Mouse (Mus musculus): ENCODE measurements around the gene Olfr530. TPM values are rescaled to one million over a fixed set of nuclear protein-coding genes. Genes with fewer than 3 reads are reported as not detected.

The Olfr530 gene
- polyA plus RNA-seq, 1 experiment from 2014 or later: not detected

DNA sequence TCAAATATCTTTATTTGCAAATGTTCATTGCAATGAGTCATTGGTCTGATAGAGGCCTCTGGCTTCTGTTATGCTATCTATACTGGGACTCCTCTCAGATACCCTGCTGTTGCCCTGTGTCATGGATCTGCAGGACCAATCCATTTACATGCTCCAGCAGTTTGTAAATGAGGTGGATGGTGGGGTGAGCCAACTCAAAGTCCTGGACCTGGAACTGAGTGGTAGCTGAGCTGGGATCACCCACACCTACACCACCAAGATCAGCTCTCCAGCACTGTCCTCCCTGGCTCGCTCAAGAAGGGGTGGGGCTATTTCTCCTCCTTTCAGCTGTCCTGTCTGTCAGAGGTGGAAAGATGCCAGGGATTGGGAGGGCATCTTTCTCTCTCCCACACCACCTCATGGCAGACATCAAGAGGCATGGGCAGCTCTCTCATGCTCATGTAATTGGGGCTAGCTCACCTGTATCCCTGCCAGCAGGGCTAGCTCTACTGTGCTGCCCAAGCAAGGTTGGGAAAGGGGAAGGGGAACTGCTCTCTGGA, 46.3 kb downstream of the Olfr530 start:
- no peak for TF ChIP-seq CTCF (IDR thresholded peaks at IDR 0.05; ENCODE audit: low read depth)
- H3K4me3 ChIP-seq (ENCODE audit: low read depth, low read length): no peak overlapping the region
- H3K27me3 ChIP-seq (ENCODE audit: insufficient read depth, low read length): no peaks in the 10 kb centered on the region
- no peaks in the 10 kb centered on the region for H3K9me3 ChIP-seq (ENCODE audit: low read depth, low read length)
- no peak overlapping the region for H3K27ac ChIP-seq (ENCODE audit: low read depth)
- no peaks in the 10 kb centered on the region for H3K36me3 ChIP-seq (ENCODE audit: insufficient read depth)
- WGBS: 35% methylated on average over 1 of the region's 1 CpGs
- no peak overlapping the region for H3K4me2 ChIP-seq
- ATAC-seq (ENCODE audit: insufficient read depth) (no peak), DNase-seq (no peak)
- H3K9ac ChIP-seq: no peak overlapping the region
- no peaks in the 10 kb centered on the region for H3K4me1 ChIP-seq (ENCODE audit: insufficient read depth)

Other genes with a start within 250 kb of the Olfr530 start
- 24.8 and 28.4 TPM in 2 replicates for gene Mtg1, start 238.8 kb downstream of the Olfr530 start, polyA plus RNA-seq (2014; fragmentation: Nextera tagmentation; extraction: Ambion mirVana)
- gene Sprn, start 221.5 kb downstream of the Olfr530 start, polyA plus RNA-seq (2014; fragmentation: Nextera tagmentation; extraction: Ambion mirVana): 0.12 and 0.20 TPM in 2 replicates
- gene Olfr522, start 211.6 kb downstream of the Olfr530 start, polyA plus RNA-seq (2014; fragmentation: Nextera tagmentation; extraction: Ambion mirVana): not detected in 2 replicates
- not detected in 2 replicates for gene Olfr523, start 203.1 kb downstream of the Olfr530 start, polyA plus RNA-seq (2014; fragmentation: Nextera tagmentation; extraction: Ambion mirVana)
- not detected in 2 replicates for gene Olfr524, start 170.4 kb downstream of the Olfr530 start, polyA plus RNA-seq (2014; fragmentation: Nextera tagmentation; extraction: Ambion mirVana)
- not detected in 2 replicates for gene Cd163l1, start 158.1 kb downstream of the Olfr530 start, polyA plus RNA-seq (2014; fragmentation: Nextera tagmentation; extraction: Ambion mirVana)
- gene 5830411N06Rik, start 129.0 kb downstream of the Olfr530 start, polyA plus RNA-seq (2014; fragmentation: Nextera tagmentation; extraction: Ambion mirVana): not detected in 2 replicates
- gene Olfr525, start 55.5 kb downstream of the Olfr530 start, polyA plus RNA-seq (2014; fragmentation: Nextera tagmentation; extraction: Ambion mirVana): not detected in 2 replicates
- gene Olfr527, start 42.3 kb downstream of the Olfr530 start, polyA plus RNA-seq (2014; fragmentation: Nextera tagmentation; extraction: Ambion mirVana): not detected in 2 replicates
- gene Olfr60, start 14.7 kb downstream of the Olfr530 start, polyA plus RNA-seq (2014; fragmentation: Nextera tagmentation; extraction: Ambion mirVana): not detected in 2 replicates
- not detected in 2 replicates for gene Olfr531, start 26.6 kb upstream of the Olfr530 start, polyA plus RNA-seq (2014; fragmentation: Nextera tagmentation; extraction: Ambion mirVana)
- gene Olfr532, start 45.3 kb upstream of the Olfr530 start, polyA plus RNA-seq (2014; fragmentation: Nextera tagmentation; extraction: Ambion mirVana): not detected in 2 replicates
- gene Olfr533, start 87.0 kb upstream of the Olfr530 start, polyA plus RNA-seq (2014; fragmentation: Nextera tagmentation; extraction: Ambion mirVana): not detected in 2 replicates
- not detected in 2 replicates for gene Olfr535, start 107.9 kb upstream of the Olfr530 start, polyA plus RNA-seq (2014; fragmentation: Nextera tagmentation; extraction: Ambion mirVana)
- not detected in 2 replicates for gene Olfr536, start 131.1 kb upstream of the Olfr530 start, polyA plus RNA-seq (2014; fragmentation: Nextera tagmentation; extraction: Ambion mirVana)
- not detected in 2 replicates for gene Olfr538, start 191.6 kb upstream of the Olfr530 start, polyA plus RNA-seq (2014; fragmentation: Nextera tagmentation; extraction: Ambion mirVana)
- not detected in 2 replicates for gene Olfr46, start 224.9 kb upstream of the Olfr530 start, polyA plus RNA-seq (2014; fragmentation: Nextera tagmentation; extraction: Ambion mirVana)

All from lung, embryonic 14.5 days (tissue).